Mouse (Mus musculus) forebrain, embryonic 16.5 days (tissue): ENCODE measurements around the gene Slc23a2. TPM values are rescaled to one million over a fixed set of nuclear protein-coding genes. Genes with fewer than 3 reads are reported as not detected.

Source experiments
- ATAC-seq: fragments of 200-750 bp; cut with Nextera tagmentation; 2 replicates; pipeline ENCODE4 v1.8.0; 2017; ENCODE audit warnings: mild to moderate bottlenecking, moderate library complexity
- H3K27ac ChIP-seq: fragments of 300-500 bp; sonication (generic); 2 replicates; pipeline ENCODE4 v1.5.1; 2014; ENCODE audit warnings: low read length, control low read depth
- H3K27me3 ChIP-seq: fragments of 300-500 bp; sonication (generic); replicated peaks from 2 replicates; pipeline ENCODE4 v1.6.1; 2014; ENCODE audit warnings: low read length; ENCODE audit not compliant: control insufficient read depth, insufficient read depth
- H3K36me3 ChIP-seq: fragments of 300-500 bp; sonication (generic); 2 replicates; pipeline ENCODE4 v1.6.1; 2014; ENCODE audit not compliant: control insufficient read depth, insufficient read depth
- H3K4me1 ChIP-seq: fragments of 300-500 bp; sonication (generic); replicated peaks from 2 replicates; pipeline ENCODE4 v1.6.1; 2014; ENCODE audit warnings: low read length; ENCODE audit not compliant: control insufficient read depth, insufficient read depth
- H3K4me2 ChIP-seq: fragments of 300-500 bp; sonication (generic); 2 replicates; pipeline ENCODE4 v1.6.1; 2014; ENCODE audit warnings: mild to moderate bottlenecking, low read length, control low read depth
- H3K4me3 ChIP-seq: fragments of 300-500 bp; sonication (generic); replicated peaks from 2 replicates; pipeline ENCODE4 v1.5.1; 2014; ENCODE audit warnings: mild to moderate bottlenecking, low read length, control low read depth
- H3K9ac ChIP-seq: fragments of 300-500 bp; sonication (generic); replicated peaks from 2 replicates; pipeline ENCODE4 v1.6.1; 2014; ENCODE audit warnings: low read depth, low read length, control low read depth
- H3K9me3 ChIP-seq: fragments of 300-500 bp; sonication (generic); 2 replicates; pipeline ENCODE4 v1.6.1; 2016; ENCODE audit warnings: low read length; ENCODE audit not compliant: control insufficient read depth
- WGBS: fragments of 180-500 bp; shearing (Covaris S2); extraction: QIAGEN DNeasy Blood & Tissue Kit; methylation state at CpG from one replicate; pipeline ENCODE4 v1.1.7; 2014; 5-methylcytosine and 5-hydroxymethylcytosine counted together
- polyA plus RNA-seq: library from polyadenylated mRNA; unstranded; fragments of >200 nt; fragmentation: Nextera tagmentation; extraction: Ambion mirVana; gene quantifications from 2 replicates; pipeline ENCODE4 v1.2.1, GENCODE M21; 2015

Slc23a2 gene
- polyA plus RNA-seq, 1 experiment from 2014 or later, result 32.7 TPM

DNA sequence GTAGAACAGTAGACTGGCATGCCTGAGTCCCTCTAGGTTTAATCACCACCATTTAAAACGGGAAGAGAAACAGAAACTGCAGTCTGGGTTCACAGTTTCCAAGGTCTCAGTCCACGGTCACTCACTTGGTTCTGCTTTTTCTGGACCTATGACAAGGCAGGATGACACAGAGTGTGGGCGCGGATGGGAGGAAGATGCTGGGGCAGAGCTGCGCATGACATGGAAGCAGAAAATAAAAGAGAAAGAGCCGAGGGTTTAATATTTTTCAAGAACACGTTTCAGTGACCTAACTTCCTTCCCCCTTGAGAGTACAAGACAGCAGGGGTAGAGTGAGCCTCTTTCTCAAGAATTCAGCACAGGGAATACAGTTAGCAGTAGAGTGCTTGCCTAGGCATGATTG, 24.2 kb upstream of the Slc23a2 start:
- Histone ChIP-seq H3K4me2 (no peak overlapping the region), H3K9me3 (no peaks in the 10 kb centered on the region), H3K4me3 (no peak overlapping the region), H3K36me3 (no peaks in the 10 kb centered on the region), H3K27me3 (no peaks in the 10 kb centered on the region), H3K4me1 (no peaks in the 10 kb centered on the region), H3K27ac (no peak overlapping the region), H3K9ac (no peak overlapping the region)
- 90% methylated on average over 7 of the region's 7 CpGs for WGBS
- ATAC-seq, result no peak

DNA sequence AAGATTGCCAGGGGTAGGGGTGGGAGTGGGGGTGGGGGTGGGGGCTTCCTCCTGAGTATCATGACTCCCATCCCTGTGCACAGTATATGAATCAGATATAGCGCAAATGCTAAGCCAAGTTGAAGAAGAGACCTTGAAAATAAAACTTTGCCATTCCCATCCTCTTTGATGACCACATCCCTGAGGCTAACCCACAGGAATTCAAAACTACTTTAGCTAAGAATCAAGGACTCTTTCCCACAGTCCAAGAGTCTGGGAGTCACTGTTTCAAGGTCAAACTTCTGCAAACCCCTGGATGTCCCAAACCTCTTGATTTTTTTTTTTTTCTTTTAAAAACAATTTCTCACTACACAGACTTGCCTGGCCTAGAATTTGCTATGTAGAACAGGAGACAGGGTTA, 18.7 kb upstream of the Slc23a2 start:
- WGBS, result 96% methylated on average over 1 of the region's 1 CpGs
- H3K4me3 ChIP-seq, result no peak overlapping the region
- no peak overlapping the region for H3K9ac ChIP-seq
- no peaks in the 10 kb centered on the region for H3K36me3 ChIP-seq
- H3K27ac ChIP-seq, result no peak overlapping the region
- no peaks in the 10 kb centered on the region for H3K9me3 ChIP-seq
- H3K27me3 ChIP-seq, result no peaks in the 10 kb centered on the region
- no peak for ATAC-seq
- H3K4me1 ChIP-seq, result no peaks in the 10 kb centered on the region
- no peak overlapping the region for H3K4me2 ChIP-seq

DNA sequence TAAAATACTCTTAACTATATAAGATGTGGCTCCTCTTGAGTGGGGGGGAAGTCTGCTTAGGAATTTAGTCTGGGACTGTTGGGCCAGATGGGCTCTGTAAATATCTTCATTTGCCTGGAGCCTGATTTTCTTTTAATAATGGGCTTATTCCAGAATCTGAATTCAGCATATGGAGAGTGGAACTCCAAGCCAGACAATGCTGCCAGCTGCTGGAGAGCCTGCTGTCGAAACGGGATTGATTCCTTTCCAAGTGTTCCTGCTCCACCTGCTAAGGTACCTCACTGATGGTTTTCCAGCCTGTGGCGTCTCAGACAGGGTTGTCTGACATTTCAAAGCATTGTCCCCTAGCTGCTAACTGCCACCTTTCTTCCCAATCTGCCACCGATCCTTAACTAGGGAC, 12.6 kb upstream of the Slc23a2 start:
- no peaks in the 10 kb centered on the region for H3K9me3 ChIP-seq
- H3K27ac ChIP-seq, result no peak overlapping the region
- WGBS, result 30% methylated on average over 4 of the region's 4 CpGs
- peak; percentile 45 for ATAC-seq
- no peak overlapping the region for H3K4me3 ChIP-seq
- no peaks in the 10 kb centered on the region for H3K27me3 ChIP-seq
- H3K9ac ChIP-seq, result no peak overlapping the region
- H3K36me3 ChIP-seq, result no peaks in the 10 kb centered on the region
- peaks cover 7% of the 10 kb centered on the region for H3K4me1 ChIP-seq
- H3K4me2 ChIP-seq, result no peak overlapping the region

GRCm38 (mm10) chr2:132152670-132153069, 7.8 kb upstream of the Slc23a2 start:
- Histone ChIP-seq H3K4me3 (no peak overlapping the region), H3K4me2 (no peak overlapping the region)
- WGBS, result 67% methylated on average over 5 of the region's 5 CpGs

DNA sequence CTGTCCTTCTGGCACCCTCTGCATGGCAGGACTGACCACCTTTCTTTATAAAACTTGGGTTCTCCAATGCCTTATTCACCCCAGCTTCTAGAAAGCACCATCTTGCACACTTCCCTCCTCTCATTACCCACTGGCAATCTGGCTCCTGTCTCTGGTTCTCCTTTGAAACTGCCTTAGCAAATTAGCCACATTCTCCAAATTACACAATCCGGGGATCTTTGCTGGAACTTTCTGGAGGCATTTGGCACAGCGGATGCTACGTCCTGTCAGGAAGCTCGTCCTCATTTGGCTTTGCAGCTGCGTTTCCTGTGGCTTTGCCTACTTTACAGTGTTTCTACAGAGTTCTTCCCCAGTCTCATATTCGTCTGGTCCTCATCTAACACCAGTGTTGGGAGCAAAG, 6.7 kb upstream of the Slc23a2 start:
- Histone ChIP-seq H3K4me3 (no peak overlapping the region), H3K4me2 (no peak overlapping the region), H3K9ac (no peak overlapping the region), H3K4me1 (no peaks in the 10 kb centered on the region), H3K27ac (no peak overlapping the region), H3K36me3 (no peaks in the 10 kb centered on the region), H3K9me3 (no peaks in the 10 kb centered on the region), H3K27me3 (no peaks in the 10 kb centered on the region)
- WGBS, result 82% methylated on average over 6 of the region's 6 CpGs
- ATAC-seq, result no peak

More at GRCm38 (mm10) chr2:132152670-132153069, 7.8 kb upstream of the Slc23a2 start:
- Histone ChIP-seq H3K4me1 (peaks cover 7% of the 10 kb centered on the region), H3K9ac (no peak overlapping the region), H3K9me3 (no peaks in the 10 kb centered on the region), H3K36me3 (no peaks in the 10 kb centered on the region), H3K27ac (no peak overlapping the region), H3K27me3 (no peaks in the 10 kb centered on the region)
- no peak for ATAC-seq

- peaks cover under 1% of the 10 kb centered on the region; the same call in 1 of the 2 replicates for H3K4me1 ChIP-seq
- H3K4me2 ChIP-seq, result no peak overlapping the region
- no peak overlapping the region for H3K9ac ChIP-seq
- 22% methylated on average over 1 of the region's 1 CpGs for WGBS
- no peaks in the 10 kb centered on the region for H3K9me3 ChIP-seq
- H3K27me3 ChIP-seq, result no peaks in the 10 kb centered on the region
- H3K4me3 ChIP-seq, result no peak overlapping the region
- ATAC-seq, result no peak
- H3K27ac ChIP-seq, result no peak overlapping the region
- H3K36me3 ChIP-seq, result no peaks in the 10 kb centered on the region
These were observed 6.0 kb upstream of the Slc23a2 start for GRCm38 (mm10) chr2:132150926-132151325.

DNA sequence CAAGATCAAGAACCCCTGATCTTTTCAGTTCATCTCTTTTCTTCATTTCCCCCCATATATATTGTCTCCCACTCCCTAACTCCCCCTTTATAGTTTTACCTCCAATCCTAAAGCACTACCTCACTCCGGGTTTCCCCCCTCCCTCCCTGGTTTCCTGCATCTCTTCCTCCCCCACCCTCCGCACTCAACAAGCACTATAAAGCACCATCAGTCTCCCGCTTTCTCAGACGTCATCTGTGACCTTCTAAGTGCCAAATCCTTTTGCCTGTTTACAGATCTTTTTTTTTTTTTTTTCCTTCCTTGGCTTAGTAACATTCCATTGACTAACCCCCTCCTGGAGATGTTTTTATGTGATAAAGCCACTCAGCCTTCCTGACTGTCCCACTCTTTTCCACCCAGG, 1.6 kb upstream of the Slc23a2 start:
- no peak for ATAC-seq

DNA sequence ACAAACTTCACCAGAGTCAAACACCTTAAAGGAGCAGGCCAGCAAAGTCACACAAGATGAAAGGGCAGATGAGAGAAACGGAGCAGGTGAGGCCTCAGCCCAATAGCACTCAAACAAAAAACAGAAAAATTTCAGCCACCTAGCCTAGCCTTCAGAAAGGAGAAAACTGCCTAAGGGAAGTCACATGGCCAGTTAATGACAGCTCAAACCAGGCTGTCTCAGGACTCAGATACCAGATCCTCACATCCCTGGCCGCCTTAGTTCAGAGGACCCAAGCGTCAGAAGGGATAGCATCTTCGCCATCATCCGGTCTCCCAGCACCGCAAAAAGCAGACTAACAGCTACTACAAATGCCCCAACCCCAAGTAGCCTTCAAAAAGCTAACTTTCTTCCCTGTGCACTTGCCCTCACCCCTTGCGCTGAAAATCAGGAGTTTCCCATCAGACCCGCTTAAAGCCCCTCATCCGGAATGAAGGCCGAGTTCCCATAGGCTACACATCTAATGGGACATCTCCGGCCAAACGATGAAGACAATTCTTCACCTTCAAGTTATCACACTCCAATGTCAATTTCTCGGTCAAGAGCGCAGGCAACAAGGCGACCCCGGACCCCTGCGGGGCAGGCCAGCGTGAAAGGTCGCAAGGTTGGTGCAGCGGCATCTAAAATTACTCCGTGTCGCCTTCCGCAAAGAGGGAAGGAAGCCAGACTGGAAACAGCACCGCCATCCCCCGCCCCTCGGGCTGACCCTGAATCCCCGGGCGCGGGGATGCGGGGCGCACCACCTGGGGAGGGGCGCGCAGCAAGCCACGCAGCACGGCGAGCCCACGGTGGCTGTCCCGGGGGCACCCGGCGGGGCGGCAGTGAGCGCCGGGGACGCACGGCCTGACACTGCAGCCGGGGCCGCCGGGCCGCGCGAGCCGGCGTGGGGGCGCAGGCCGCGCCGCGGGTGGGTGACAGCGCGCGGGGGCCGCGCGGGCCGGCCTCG, 673 bp downstream of the Slc23a2 start:
- Histone ChIP-seq H3K27me3 (no peaks in the 10 kb centered on the region), H3K4me1 (peaks cover 20% of the 10 kb centered on the region), H3K9me3 (no peaks in the 10 kb centered on the region), H3K4me3 (peak overlapping the region; percentile 67), H3K9ac (peak overlapping the region; percentile 88), H3K27ac (peak overlapping the region; percentile 43), H3K36me3 (0 out of 2 replicates have a peak, but pooled peaks cover 2% of the 10 kb centered on the region), H3K4me2 (peak overlapping the region; percentile 87)
- WGBS, result 2% methylated on average over 65 of the region's 66 CpGs
- peak; percentile 35 for ATAC-seq

More for the DNA sequence above, 1.6 kb upstream of the Slc23a2 start:
- WGBS, result 41% methylated on average over 4 of the region's 4 CpGs
- peaks cover 20% of the 10 kb centered on the region for H3K4me1 ChIP-seq
- H3K27me3 ChIP-seq, result no peaks in the 10 kb centered on the region
- H3K27ac ChIP-seq, result no peak overlapping the region
- H3K4me3 ChIP-seq, result no peak overlapping the region
- no peak overlapping the region for H3K9ac ChIP-seq
- H3K36me3 ChIP-seq, result 0 out of 2 replicates have a peak, but pooled peaks cover 2% of the 10 kb centered on the region
- H3K4me2 ChIP-seq, result no peak overlapping the region
- no peaks in the 10 kb centered on the region for H3K9me3 ChIP-seq

GRCm38 (mm10) chr2:132142606-132143005, 2.3 kb downstream of the Slc23a2 start:
- Histone ChIP-seq H3K27me3 (no peaks in the 10 kb centered on the region), H3K9ac (no peak overlapping the region), H3K4me3 (no peak overlapping the region), H3K4me2 (no peak overlapping the region), H3K27ac (no peak overlapping the region), H3K4me1 (peaks cover 20% of the 10 kb centered on the region), H3K36me3 (0 out of 2 replicates have a peak, but pooled peaks cover 2% of the 10 kb centered on the region), H3K9me3 (no peaks in the 10 kb centered on the region)
- no peak for ATAC-seq
- 92% methylated on average over 8 of the region's 8 CpGs for WGBS
